Mouse (Mus musculus): ENCODE data around the gene Cdk5r2. TPM values are rescaled to one million over a fixed set of nuclear protein-coding genes. Genes with fewer than 3 reads are reported as not detected.

Gene Cdk5r2
- not detected in 2 replicates for total RNA-seq (2023)

DNA sequence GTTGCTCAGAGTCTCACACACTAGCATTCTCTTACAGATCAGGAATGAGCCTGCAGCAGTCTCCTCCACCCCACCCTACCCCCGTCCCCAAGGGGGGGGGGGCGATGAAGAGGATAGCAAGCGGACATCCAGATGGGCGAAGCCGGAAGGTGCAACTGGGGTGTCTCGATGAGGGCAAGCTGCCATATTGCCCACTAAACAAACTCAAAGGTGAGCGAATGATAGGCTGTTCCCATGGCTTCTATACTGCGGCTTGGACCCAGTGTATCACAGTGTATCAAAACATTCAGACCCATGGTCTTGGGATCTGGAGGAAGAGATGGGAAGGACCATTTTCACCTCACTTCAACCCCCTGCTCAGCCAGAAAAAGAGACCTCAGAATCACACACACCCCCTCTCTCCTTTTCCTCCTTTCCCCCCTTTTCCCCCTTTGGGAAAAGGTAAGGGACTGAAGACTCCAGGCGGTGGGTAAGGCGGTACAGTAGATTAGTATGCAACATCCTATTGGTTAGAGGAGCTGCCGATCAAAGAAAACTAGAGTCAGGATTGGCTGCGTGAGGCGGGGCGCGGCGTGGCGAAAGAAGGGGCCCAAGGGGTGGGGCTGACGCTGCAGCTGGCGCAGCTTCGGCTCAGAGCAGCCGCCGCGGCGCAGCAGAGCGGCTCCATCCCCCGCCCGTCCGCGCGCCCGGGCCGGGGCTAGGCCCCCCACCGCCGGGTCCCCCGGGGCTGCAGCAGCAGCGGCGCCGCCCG lies at the start of gene Cdk5r2:
Cdk5r2 (plus strand) TSS at position 629 of the 751 bp plus-strand sequence.

GRCm38 (mm10) chr1:74885369-74886042 lies 30.8 kb downstream of the Cdk5r2 start, which contains the start of gene Fev:
Fev (minus strand) TSS chr1:74885419.

GRCm38 (mm10) chr1:74893134-74893855 lies 38.6 kb downstream of the Cdk5r2 start, which contains the start of gene Cryba2:
Cryba2 (minus strand) TSS chr1:74893143.

Other genes with a start within 250 kb of the Cdk5r2 start
- gene Ttll4, start 193.2 kb upstream of the Cdk5r2 start, total RNA-seq (2023): 9.4 and 11.9 TPM in 2 replicates
- 20.6 and 24.9 TPM in 2 replicates for gene Cyp27a1, start 141.4 kb upstream of the Cdk5r2 start, total RNA-seq (2023)
- not detected in 2 replicates for gene Prkag3, start 105.7 kb upstream of the Cdk5r2 start, total RNA-seq (2023)
- gene Wnt6, start 83.0 kb upstream of the Cdk5r2 start, total RNA-seq (2023): 0.48 and 0.88 TPM in 2 replicates
- gene Wnt10a, start 63.4 kb upstream of the Cdk5r2 start, total RNA-seq (2023): not detected in 2 replicates
- gene Fev, start 30.5 kb downstream of the Cdk5r2 start, total RNA-seq (2023): not detected in 2 replicates
- gene Cryba2, start 38.2 kb downstream of the Cdk5r2 start, total RNA-seq (2023): not detected in 2 replicates
- 0.22 TPM in 1 of 2 replicates, not detected in the other for gene Cfap65, start 80.7 kb downstream of the Cdk5r2 start, total RNA-seq (2023)
- 0.48 and 0.95 TPM in 2 replicates for gene Ihh, start 96.7 kb downstream of the Cdk5r2 start, total RNA-seq (2023)

Measured in neutrophil, adult 65 days (primary cell).